Mouse (Mus musculus): Measurements from ENCODE around the gene Gys1.
A peak's percentile ranks its signal among the peaks of the same experiment; 100 is the strongest.

- TF ChIP-seq GATA1 (IDR thresholded peaks at IDR 0.05; ENCODE audit: borderline replicate concordance, low read length) (no peak), FLI1 (IDR thresholded peaks at IDR 0.05; ENCODE audit: low read length) (0 out of 2 replicates have a peak, but pooled peaks have one; percentile 20)
Measured at GRCm38 (mm10) chr7:45433835-45434202, 825 bp upstream of the Gys1 start.

Data from megakaryocyte, embryonic 14.5 days (primary cell).